ENCODE assay signal across 21 mouse cellular contexts in genomic region chr19:4244775-4245174, GRCm38 (mm10). TPM values are rescaled to one million over a fixed set of nuclear protein-coding genes. Genes with fewer than 3 reads are reported as not detected.
"Had no signal": no experiment of that assay in that cellular context is flagged by ENCODE, and none has a peak within 500 bp of the region (broad histone marks: within the 10 kb centered on the region; RNA-seq: fewer than 3 reads in every experiment).

No protein-coding gene starts in this region.

- H3K9ac ChIP-seq: liver, postnatal 0 days; lung, embryonic 15.5 days; midbrain, embryonic 13.5 days; midbrain, embryonic 15.5 days; neural tube, embryonic 12.5 days; stomach, embryonic 15.5 days had no signal

- DNase-seq: liver, postnatal 0 days; lung, adult 2 months; lung, postnatal 14 days; lung, postnatal 36 days; right cerebral cortex, postnatal 14 days; thymus, adult 18-20 months; thymus, postnatal 25 days; thymus, postnatal 4 days had no signal

- H3K27ac ChIP-seq: lung, embryonic 15.5 days; macrophage; midbrain, embryonic 13.5 days; midbrain, embryonic 15.5 days; neural tube, embryonic 12.5 days; stomach, embryonic 15.5 days had no signal

- H3K9me3 ChIP-seq: lung, embryonic 15.5 days; megakaryocyte, embryonic 14.5 days; midbrain, embryonic 13.5 days; midbrain, embryonic 15.5 days; neural tube, embryonic 12.5 days; stomach, embryonic 15.5 days had no signal

- ATAC-seq: liver, postnatal 0 days; lung, postnatal 0 days; midbrain, embryonic 13.5 days; midbrain, embryonic 15.5 days had no signal

- H3K4me3 ChIP-seq: lung, embryonic 15.5 days; megakaryocyte, embryonic 14.5 days; midbrain, embryonic 13.5 days; midbrain, embryonic 15.5 days; neural tube, embryonic 12.5 days; stomach, embryonic 15.5 days had no signal

- H3K4me2 ChIP-seq: lung, embryonic 15.5 days; midbrain, embryonic 11.5 days; midbrain, embryonic 13.5 days; midbrain, embryonic 15.5 days; neural tube, embryonic 12.5 days; stomach, embryonic 15.5 days had no signal

- H3K36me3 ChIP-seq: lung, embryonic 15.5 days; midbrain, embryonic 13.5 days; midbrain, embryonic 15.5 days; neural tube, embryonic 12.5 days; stomach, embryonic 15.5 days had no signal

- H3K4me1 ChIP-seq: lung, embryonic 15.5 days; midbrain, embryonic 13.5 days; midbrain, embryonic 15.5 days; neural tube, embryonic 12.5 days; stomach, embryonic 15.5 days had no signal

- H3K27me3 ChIP-seq: lung, embryonic 15.5 days; midbrain, embryonic 13.5 days; midbrain, embryonic 15.5 days; neural tube, embryonic 12.5 days; stomach, embryonic 15.5 days had no signal

RNA-seq across cellular contexts. Expression of gene AC109138.7, which starts 30.6 kb away (rescaled TPM):
- polyA plus RNA-seq: liver, postnatal 0 days; lung, adult 2 months; lung, embryonic 15.5 days; lung, postnatal 0 days; macrophage; midbrain, embryonic 11.5 days; midbrain, embryonic 13.5 days; midbrain, embryonic 15.5 days; midbrain, postnatal 0 days; neural tube, embryonic 12.5 days; neural tube, embryonic 14.5 days; spleen, adult 2 months; stomach, embryonic 15.5 days; urinary bladder, adult 2 months had no signal
